Mouse (Mus musculus) liver, adult 10 weeks (tissue): Measurements from ENCODE around the gene Fgd4. TPM values are rescaled to one million over a fixed set of nuclear protein-coding genes. Genes with fewer than 3 reads are reported as not detected.

Source experiments
- polyA plus RNA-seq: library from polyadenylated mRNA; stranded (reverse); fragments of 350-450 nt; fragmentation: Illumina TruSeq; extraction: RNeasy Lipid Tissue Mini Kit (QIAGEN cat#74804); gene quantifications from one replicate; pipeline ENCODE4 v1.2.3, GENCODE M21; 2014; ENCODE audit warnings: low read depth, low replicate concordance

Gene Fgd4
- 14.2 TPM for polyA plus RNA-seq

GRCm38 (mm10) chr16:16600461-16600860 lies at the start of gene Fgd4:
TSS of gene Fgd4 (minus strand) at chr16:16600549.

Other genes with a start within 250 kb of the Fgd4 start
- 79.5 TPM for gene Dnm1l, start 241.6 kb downstream of the Fgd4 start, polyA plus RNA-seq
- gene Olfr19, start 75.9 kb upstream of the Fgd4 start, polyA plus RNA-seq, result not detected
- not detected for gene Spag6l, start 228.9 kb upstream of the Fgd4 start, polyA plus RNA-seq